Mouse (Mus musculus) heart, postnatal 0 days (tissue): ENCODE results near the gene Ptbp1. TPM values are rescaled to one million over a fixed set of nuclear protein-coding genes. Genes with fewer than 3 reads are reported as not detected.

Experiments
- ATAC-seq: fragments of 200-750 bp; cut with Nextera tagmentation; 2 replicates; pipeline ENCODE4 v1.8.0; 2017; ENCODE audit warnings: low read depth, moderate number of reproducible peaks, moderate library complexity; ENCODE audit not compliant: insufficient read depth
- DNase-seq: peaks from one replicate; pipeline ENCODE4 v3.0.0-alpha.2; 2016; ENCODE audit warnings: low spot score
- H3K27ac ChIP-seq: fragments of 300-500 bp; sonication (generic); 2 replicates; pipeline ENCODE4 v1.5.1; 2014; ENCODE audit warnings: low read depth, mild to moderate bottlenecking
- H3K27me3 ChIP-seq: fragments of 300-500 bp; sonication (generic); 2 replicates; pipeline ENCODE4 v1.6.1; 2014; ENCODE audit warnings: low read length, mixed read lengths; ENCODE audit not compliant: control insufficient read depth, insufficient read depth
- H3K36me3 ChIP-seq: fragments of 300-500 bp; sonication (generic); replicated peaks from 2 replicates; pipeline ENCODE4 v1.6.1; 2014; ENCODE audit warnings: low read length, mixed read lengths; ENCODE audit not compliant: control insufficient read depth, insufficient read depth
- H3K4me1 ChIP-seq: fragments of 300-500 bp; sonication (generic); 2 replicates; pipeline ENCODE4 v1.6.1; 2014; ENCODE audit warnings: antibody characterized with exemption; ENCODE audit not compliant: control insufficient read depth, insufficient read depth
- H3K4me2 ChIP-seq: fragments of 300-500 bp; sonication (generic); 2 replicates; pipeline ENCODE4 v1.6.1; 2014; ENCODE audit warnings: low read depth, mild to moderate bottlenecking, low read length, moderate library complexity
- H3K4me3 ChIP-seq: fragments of 300-500 bp; sonication (generic); 2 replicates; pipeline ENCODE4 v1.5.1; 2014; ENCODE audit warnings: low read depth, low read length
- H3K9ac ChIP-seq: fragments of 300-500 bp; sonication (generic); replicated peaks from 2 replicates; pipeline ENCODE4 v1.6.1; 2014; ENCODE audit warnings: low read depth, low read length, mixed read lengths
- H3K9me3 ChIP-seq: fragments of 300-500 bp; sonication (generic); replicated peaks from 2 replicates; pipeline ENCODE4 v1.6.1; 2016; ENCODE audit warnings: low read length; ENCODE audit not compliant: control insufficient read depth
- CTCF ChIP-seq: IDR thresholded peaks from 2 replicates; pipeline ENCODE4 v1.5.1; 2016; ENCODE audit warnings: antibody characterized with exemption, control low read depth, low read depth
- EP300 ChIP-seq: IDR thresholded peaks from 2 replicates; pipeline ENCODE4 v1.6.1; 2016; ENCODE audit warnings: antibody characterized with exemption, low read depth
- WGBS: fragments of 180-500 bp; shearing (Covaris S2); extraction: QIAGEN DNeasy Blood & Tissue Kit; methylation state at CpG from one replicate; pipeline ENCODE4 v1.1.7; 2014; 5-methylcytosine and 5-hydroxymethylcytosine counted together
- polyA plus RNA-seq: library from polyadenylated mRNA; unstranded; fragments of >200 nt; fragmentation: Nextera tagmentation; extraction: Ambion mirVana; gene quantifications from 2 replicates; pipeline ENCODE4 v1.2.1, GENCODE M21; 2015
- total RNA-seq: library from RNA; depleted of rRNA; stranded (reverse); fragments of >200 nt; gene quantifications from 2 replicates; pipeline ENCODE4 v1.2.3, GENCODE M21; 2014; ENCODE audit warnings: low replicate concordance

The Ptbp1 gene
- total and polyA plus RNA-seq, 2 experiments from 2014 or later = 40.4 to 186 TPM

DNA sequence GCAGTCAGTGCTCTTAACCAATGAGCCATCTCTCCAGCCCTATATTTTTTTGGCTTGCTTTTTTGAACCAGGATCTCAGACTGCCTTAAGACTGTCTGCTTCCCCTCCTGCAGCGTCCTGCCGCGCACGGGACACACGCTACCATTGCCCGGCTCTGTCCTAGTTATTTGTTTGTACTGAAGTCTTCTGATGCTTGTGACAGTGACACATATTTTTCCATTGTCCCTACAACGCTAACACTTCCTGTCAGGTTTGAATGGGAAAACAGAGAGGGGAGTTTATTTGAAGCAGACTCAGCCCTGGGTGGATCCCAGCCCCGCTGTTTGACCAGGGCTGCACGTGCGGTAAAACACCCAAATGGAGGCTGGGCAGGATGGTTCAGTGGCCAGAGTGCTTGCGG, 45.5 kb upstream of the Ptbp1 start:
- TF ChIP-seq CTCF = no peak
- no peak for TF ChIP-seq EP300
- Histone ChIP-seq H3K4me2 (no peak overlapping the region; the same call in 1 of the 2 replicates), H3K27ac (peak overlapping the region; percentile 81), H3K9me3 (no peaks in the 10 kb centered on the region), H3K4me3 (no peak overlapping the region), H3K36me3 (no peaks in the 10 kb centered on the region; the same call in none of the 2 replicates), H3K4me1 (peaks cover under 1% of the 10 kb centered on the region; the same call in 1 of the 2 replicates), H3K9ac (no peak overlapping the region), H3K27me3 (no peaks in the 10 kb centered on the region)
- WGBS = 62% methylated on average over 11 of the region's 11 CpGs
- ATAC-seq (no peak), DNase-seq (no peak)

DNA sequence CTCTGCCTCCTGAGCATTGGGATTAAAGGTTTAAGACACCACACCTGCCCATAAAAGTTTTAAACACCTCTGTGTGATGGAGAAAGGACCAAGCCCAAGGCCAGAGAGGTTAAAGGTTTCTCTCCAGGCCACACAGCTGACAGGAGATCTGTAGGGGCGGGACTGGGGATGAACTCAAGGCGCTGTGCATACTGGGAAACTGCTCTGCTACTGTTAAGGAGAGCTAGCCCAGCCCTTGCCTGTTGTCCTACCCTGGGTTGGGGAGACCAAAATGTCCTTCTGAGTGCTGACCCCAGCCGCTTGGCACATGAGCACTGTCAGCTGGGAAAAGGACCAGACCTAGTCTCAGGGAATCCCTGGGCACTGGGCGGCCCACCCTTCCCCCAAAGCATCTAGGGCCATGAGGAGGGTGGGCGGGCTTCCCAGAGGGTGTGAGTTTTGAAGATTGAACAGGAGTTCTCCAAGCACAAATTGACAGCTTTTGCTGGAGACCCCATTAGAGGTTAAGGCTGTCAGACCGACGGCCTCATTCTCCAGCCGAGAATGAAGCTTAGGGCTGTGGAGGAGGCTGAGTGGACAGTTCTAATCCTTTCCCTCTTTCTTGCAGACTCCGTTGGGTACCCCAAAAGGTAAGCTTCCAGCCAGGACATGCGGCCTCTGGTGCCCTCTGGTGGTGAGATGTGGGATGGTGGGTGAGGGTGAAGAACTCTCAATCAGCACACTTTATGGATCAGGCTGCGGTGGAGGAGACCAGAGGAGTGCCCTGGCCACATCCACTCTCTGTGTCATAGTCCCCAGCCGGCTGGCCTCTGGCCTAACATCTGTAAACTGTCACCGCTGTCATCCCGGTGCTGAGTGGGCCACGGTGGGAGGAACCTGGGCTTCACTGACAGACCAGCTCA, 42.2 kb upstream of the Ptbp1 start:
- H3K36me3 ChIP-seq = peaks cover 14% of the 10 kb centered on the region
- no peak overlapping the region for H3K4me3 ChIP-seq
- TF ChIP-seq CTCF = peak; percentile 96
- no peak for TF ChIP-seq EP300
- no peak overlapping the region for H3K4me2 ChIP-seq
- H3K4me1 ChIP-seq = no peaks in the 10 kb centered on the region
- no peaks in the 10 kb centered on the region for H3K27me3 ChIP-seq
- H3K9me3 ChIP-seq = no peaks in the 10 kb centered on the region
- no peak overlapping the region for H3K27ac ChIP-seq
- peak; percentile 37; the same call in 1 of the 2 replicates for ATAC-seq
- DNase-seq = peak; percentile 42
- no peak overlapping the region for H3K9ac ChIP-seq
- WGBS = 28% methylated on average over 15 of the region's 15 CpGs

DNA sequence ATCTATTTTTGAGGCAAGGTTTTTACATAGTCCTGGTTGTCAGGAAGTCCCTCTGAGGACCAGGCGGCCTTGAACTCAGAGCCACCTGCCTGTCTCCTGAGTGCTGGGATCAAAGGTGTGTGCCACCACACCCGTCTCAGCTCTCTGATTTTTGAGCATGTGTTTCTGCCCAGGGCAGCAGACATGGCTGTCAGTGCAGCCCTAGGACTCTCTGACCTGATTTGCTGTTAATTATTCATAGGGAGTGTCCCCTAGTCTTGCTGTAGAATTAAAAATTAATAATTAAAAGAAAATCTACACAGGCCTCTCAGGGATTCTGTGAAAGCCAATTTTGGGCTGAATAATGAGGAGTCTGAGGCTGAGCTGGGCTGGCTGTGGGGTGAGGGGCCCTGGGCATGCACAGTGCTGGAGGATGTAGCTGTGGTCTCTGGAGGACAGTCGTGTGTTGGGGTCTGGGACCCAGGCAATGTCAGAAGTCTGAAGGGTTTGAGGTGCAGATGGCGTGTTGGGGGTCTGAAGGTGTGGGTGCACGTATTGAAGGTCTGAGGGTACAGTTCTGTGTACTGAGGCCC, 39.9 kb upstream of the Ptbp1 start:
- Histone ChIP-seq H3K9me3 (no peaks in the 10 kb centered on the region), H3K4me1 (no peaks in the 10 kb centered on the region), H3K4me3 (no peak overlapping the region), H3K36me3 (peaks cover 19% of the 10 kb centered on the region), H3K27me3 (no peaks in the 10 kb centered on the region), H3K27ac (no peak overlapping the region), H3K9ac (no peak overlapping the region), H3K4me2 (no peak overlapping the region)
- DNase-seq (no peak), ATAC-seq (no peak)
- 83% methylated on average over 5 of the region's 5 CpGs for WGBS
- TF ChIP-seq CTCF (no peak), EP300 (no peak)

DNA sequence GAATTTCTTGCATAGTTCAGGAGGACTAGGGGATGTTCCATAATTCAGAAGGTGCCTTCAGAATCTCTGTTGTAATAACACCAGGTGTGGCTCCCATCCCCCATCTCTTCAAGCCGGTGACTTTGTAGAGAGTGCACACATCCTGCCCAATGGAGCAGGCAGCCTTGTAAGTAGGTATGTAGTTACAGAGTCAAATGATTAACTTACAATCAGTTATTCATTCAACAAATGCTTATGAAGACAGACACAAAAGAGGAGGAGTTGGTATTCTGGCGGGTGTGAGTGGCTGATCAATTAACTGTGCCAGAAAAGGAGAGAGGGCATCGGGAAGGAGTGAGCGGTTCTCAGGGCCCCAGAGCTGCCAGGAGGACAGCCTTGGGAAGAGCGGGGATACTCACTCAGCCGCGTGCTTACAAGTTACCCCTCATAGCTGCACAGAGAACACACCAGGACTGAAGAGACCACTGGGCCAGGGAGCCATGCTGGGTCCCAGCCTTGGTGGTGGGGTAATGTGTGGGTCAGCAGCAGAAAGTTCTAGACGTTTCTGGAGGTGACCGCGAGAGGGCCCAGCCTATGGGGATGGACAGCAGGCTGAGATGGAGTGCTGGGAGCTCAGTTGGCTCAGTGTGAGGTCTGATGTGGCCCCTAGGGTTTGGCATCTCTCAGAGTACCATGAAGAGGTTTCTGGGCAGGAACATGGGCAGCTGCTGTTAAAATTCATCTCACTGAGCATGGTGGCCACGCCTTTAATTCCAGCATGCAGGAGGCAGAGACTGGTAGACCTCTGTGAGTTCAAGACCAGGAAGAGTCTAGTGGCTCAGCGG, 38.3 kb upstream of the Ptbp1 start:
- no peak for ATAC-seq
- H3K4me2 ChIP-seq = no peak overlapping the region
- no peak for DNase-seq
- no peaks in the 10 kb centered on the region for H3K27me3 ChIP-seq
- H3K9ac ChIP-seq = no peak overlapping the region
- peaks cover 25% of the 10 kb centered on the region for H3K36me3 ChIP-seq
- H3K27ac ChIP-seq = no peak overlapping the region
- H3K4me1 ChIP-seq = no peaks in the 10 kb centered on the region
- no peaks in the 10 kb centered on the region for H3K9me3 ChIP-seq
- H3K4me3 ChIP-seq = no peak overlapping the region
- no peak for TF ChIP-seq CTCF
- TF ChIP-seq EP300 = no peak
- WGBS = 85% methylated on average over 12 of the region's 12 CpGs

DNA sequence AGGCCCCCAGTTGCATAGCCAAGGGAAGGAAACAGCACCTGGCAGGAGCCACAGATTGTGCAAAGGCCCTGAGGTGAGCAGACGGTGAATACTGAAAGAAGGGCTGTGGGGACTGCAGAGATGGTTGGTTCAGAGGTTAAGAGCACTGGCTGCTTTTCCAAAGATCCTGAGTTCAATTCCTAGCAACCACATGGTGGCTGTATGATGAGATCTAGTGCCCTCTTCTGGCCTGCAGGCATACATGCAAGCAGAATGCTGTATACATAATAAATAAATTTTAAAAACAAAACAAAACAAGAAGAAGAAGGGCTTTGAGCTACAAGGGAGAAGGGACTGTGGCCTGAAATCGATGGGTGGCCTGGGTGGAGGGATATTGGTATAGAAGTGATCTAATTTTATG, 37.1 kb upstream of the Ptbp1 start:
- H3K27ac ChIP-seq = no peak overlapping the region
- ATAC-seq = no peak
- H3K9ac ChIP-seq = no peak overlapping the region
- H3K4me1 ChIP-seq = no peaks in the 10 kb centered on the region
- no peaks in the 10 kb centered on the region for H3K27me3 ChIP-seq
- WGBS = 71% methylated on average over 2 of the region's 2 CpGs
- TF ChIP-seq CTCF (peak; percentile 42), EP300 (no peak)
- peaks cover 25% of the 10 kb centered on the region for H3K36me3 ChIP-seq
- H3K4me3 ChIP-seq = no peak overlapping the region
- no peak overlapping the region for H3K4me2 ChIP-seq
- H3K9me3 ChIP-seq = no peaks in the 10 kb centered on the region
- DNase-seq = no peak
